Mouse (Mus musculus) intestine, embryonic 16.5 days (tissue): ENCODE measurements around the gene Pum1. TPM values are rescaled to one million over a fixed set of nuclear protein-coding genes. Genes with fewer than 3 reads are reported as not detected.
"Not testable (repeated sequence)": the region's sequence is repeated elsewhere in the genome, so short reads cannot be mapped to it uniquely, and the experiment has no call there.

Source experiments
- ATAC-seq: fragments of 200-750 bp; cut with Nextera tagmentation; 2 replicates; pipeline ENCODE4 v1.8.0; 2017; ENCODE audit warnings: moderate TSS enrichment, moderate library complexity
- H3K27ac ChIP-seq: fragments of 300-500 bp; sonication (generic); 2 replicates; pipeline ENCODE4 v1.5.1; 2014; ENCODE audit warnings: mild to moderate bottlenecking, low read length
- H3K27me3 ChIP-seq: fragments of 300-500 bp; sonication (generic); replicated peaks from 2 replicates; pipeline ENCODE4 v1.6.1; 2014; ENCODE audit warnings: low read length, control low read depth, mixed read lengths; ENCODE audit not compliant: control insufficient read depth, insufficient read depth
- H3K36me3 ChIP-seq: fragments of 300-500 bp; sonication (generic); 2 replicates; pipeline ENCODE4 v1.6.1; 2014; ENCODE audit warnings: low read length, control low read depth; ENCODE audit not compliant: control insufficient read depth, insufficient read depth
- H3K4me1 ChIP-seq: fragments of 300-500 bp; sonication (generic); 2 replicates; pipeline ENCODE4 v1.6.1; 2014; ENCODE audit warnings: low read length, control low read depth, mixed read lengths; ENCODE audit not compliant: control insufficient read depth, insufficient read depth
- H3K4me2 ChIP-seq: fragments of 300-500 bp; sonication (generic); 2 replicates; pipeline ENCODE4 v1.6.1; 2014; ENCODE audit warnings: low read depth, low read length, control low read depth
- H3K4me3 ChIP-seq: fragments of 300-500 bp; sonication (generic); 2 replicates; pipeline ENCODE4 v1.5.1; 2014; ENCODE audit warnings: mild to moderate bottlenecking, low read length
- H3K9ac ChIP-seq: fragments of 300-500 bp; sonication (generic); 2 replicates; pipeline ENCODE4 v1.6.1; 2014; ENCODE audit warnings: low read depth, low read length
- H3K9me3 ChIP-seq: fragments of 300-500 bp; sonication (generic); 2 replicates; pipeline ENCODE4 v1.6.1; 2016; ENCODE audit warnings: low read length, control low read depth; ENCODE audit not compliant: control insufficient read depth
- WGBS: fragments of 180-500 bp; shearing (Covaris S2); extraction: QIAGEN DNeasy Blood & Tissue Kit; methylation state at CpG from one replicate; pipeline ENCODE4 v1.1.7; 2014; 5-methylcytosine and 5-hydroxymethylcytosine counted together
- polyA plus RNA-seq: library from polyadenylated mRNA; unstranded; fragments of >200 nt; fragmentation: Nextera tagmentation; extraction: Ambion mirVana; gene quantifications from 2 replicates; pipeline ENCODE4 v1.2.1, GENCODE M21; 2015

Gene Pum1
- polyA plus RNA-seq: 57.8 and 60.8 TPM in 2 replicates

DNA sequence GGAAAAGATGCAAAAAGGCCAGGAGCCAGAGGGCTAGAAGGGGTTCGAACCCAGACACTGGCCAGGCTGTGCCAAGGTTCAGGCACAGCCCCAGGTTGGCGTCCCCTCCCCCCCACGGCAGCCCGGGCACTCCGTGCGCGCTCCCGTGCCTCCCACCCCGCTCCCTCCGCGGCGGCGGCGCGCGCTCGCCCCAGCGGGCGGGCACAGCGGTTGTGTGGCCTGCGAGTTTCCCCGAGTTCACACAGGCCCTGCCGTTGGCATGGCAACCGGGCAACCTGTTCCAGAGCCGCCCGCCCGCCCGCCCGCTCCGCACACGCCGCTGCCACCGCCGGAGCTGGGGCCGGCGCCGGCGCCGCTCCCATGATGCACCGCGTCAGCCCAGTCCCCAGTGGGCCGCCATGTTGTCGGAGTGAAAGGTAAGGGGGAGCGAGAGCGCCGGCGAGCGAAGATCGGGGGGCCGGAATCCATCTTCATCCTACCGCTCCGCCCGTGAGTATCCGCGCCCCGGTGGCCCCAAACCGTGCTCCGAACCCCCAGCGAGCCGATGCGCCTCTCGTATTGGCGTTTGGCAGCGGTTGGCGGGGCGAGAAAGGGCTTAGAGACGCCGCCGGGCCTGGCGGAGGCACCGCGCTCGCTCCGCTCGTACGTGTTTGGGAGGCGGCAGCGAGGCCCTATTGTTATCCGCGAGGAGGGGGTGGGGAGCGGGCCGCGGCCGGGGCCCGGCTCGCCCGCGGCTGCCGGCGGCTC lies at the start of gene Pum1:
Gene Pum1 (plus strand): TSS at position 343 of the 747 bp plus-strand sequence.
- Histone ChIP-seq H3K27ac (peak within 1 kb of the TSS; percentile 96), H3K27me3 (no peaks in the 10 kb centered on the region), H3K9me3 (no peaks in the 10 kb centered on the region), H3K9ac (peak within 1 kb of the TSS; percentile 98), H3K36me3 (no peaks in the 10 kb centered on the region), H3K4me1 (peaks cover 23% of the 10 kb centered on the region), H3K4me2 (peak within 1 kb of the TSS; percentile 65), H3K4me3 (peak within 1 kb of the TSS; percentile 89)
- under 1% methylated on average over 90 of the region's 90 CpGs for whole genome bisulfite sequencing
- ATAC-seq: peak; percentile 94

DNA sequence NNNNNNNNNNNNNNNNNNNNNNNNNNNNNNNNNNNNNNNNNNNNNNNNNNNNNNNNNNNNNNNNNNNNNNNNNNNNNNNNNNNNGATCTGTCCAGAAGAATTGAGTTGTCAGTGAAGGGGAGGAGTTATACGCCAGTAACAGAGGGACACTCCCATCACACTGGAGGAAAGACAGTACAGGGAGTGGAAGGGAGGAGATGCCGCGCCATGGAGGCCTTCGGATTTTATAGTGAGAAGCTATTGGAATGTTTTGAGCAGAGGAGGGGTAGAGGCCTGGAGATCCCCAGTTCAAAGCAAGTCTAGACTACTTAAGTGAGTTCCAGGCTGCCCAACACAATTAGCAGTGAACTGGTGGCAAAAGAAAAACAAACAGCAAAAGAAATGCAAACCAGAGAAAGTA lies 33.7 kb upstream of the Pum1 start:
- peak; percentile 86 for ATAC-seq
- Histone ChIP-seq H3K4me2 (peak overlapping the region; percentile 48), H3K9me3 (no peaks in the 10 kb centered on the region), H3K27ac (peak overlapping the region; percentile 82), H3K27me3 (no peaks in the 10 kb centered on the region), H3K36me3 (no peaks in the 10 kb centered on the region), H3K4me3 (peak overlapping the region; percentile 31), H3K9ac (peak overlapping the region; percentile 52; the same call in 1 of the 2 replicates), H3K4me1 (no peaks in the 10 kb centered on the region)
- WGBS: 6% methylated on average over 4 of the region's 4 CpGs

DNA sequence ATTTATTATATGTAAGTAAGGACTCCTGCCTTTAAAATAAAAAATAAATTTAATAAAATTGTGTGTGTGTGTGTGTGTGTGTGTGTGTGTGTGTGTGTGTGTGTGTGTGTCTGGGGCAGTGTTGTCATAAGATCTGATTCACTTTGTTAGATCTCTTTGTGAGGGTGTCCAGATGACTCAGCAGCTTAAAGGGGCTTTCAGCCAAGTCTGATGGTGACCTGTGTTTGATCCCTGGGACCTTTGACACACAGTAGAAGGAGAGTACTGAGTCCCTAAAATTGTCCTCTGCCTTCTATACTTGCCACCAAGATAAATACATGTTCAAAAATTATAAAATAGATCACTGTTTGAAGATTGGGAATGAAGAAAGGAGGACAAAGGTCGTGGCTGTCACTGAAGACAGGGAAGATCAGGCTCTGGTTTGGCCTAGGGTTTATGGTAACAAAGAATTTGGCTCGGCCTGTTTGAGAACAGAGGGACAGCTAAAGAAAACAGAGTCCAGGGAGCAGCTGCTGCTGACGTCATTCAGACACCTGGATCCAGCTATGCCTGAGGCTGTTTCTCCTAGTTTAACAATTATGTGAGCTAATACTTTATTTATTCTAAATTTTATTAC lies 32.8 kb upstream of the Pum1 start:
- H3K4me2 ChIP-seq: no peak overlapping the region
- H3K36me3 ChIP-seq: no peaks in the 10 kb centered on the region
- peak; percentile 11; the same call in 1 of the 2 replicates for ATAC-seq
- no peaks in the 10 kb centered on the region for H3K27me3 ChIP-seq
- no peaks in the 10 kb centered on the region for H3K9me3 ChIP-seq
- no peak overlapping the region for H3K4me3 ChIP-seq
- H3K9ac ChIP-seq: no peak overlapping the region
- no peaks in the 10 kb centered on the region for H3K4me1 ChIP-seq
- 58% methylated on average over 3 of the region's 3 CpGs for WGBS
- H3K27ac ChIP-seq: no peak overlapping the region

DNA sequence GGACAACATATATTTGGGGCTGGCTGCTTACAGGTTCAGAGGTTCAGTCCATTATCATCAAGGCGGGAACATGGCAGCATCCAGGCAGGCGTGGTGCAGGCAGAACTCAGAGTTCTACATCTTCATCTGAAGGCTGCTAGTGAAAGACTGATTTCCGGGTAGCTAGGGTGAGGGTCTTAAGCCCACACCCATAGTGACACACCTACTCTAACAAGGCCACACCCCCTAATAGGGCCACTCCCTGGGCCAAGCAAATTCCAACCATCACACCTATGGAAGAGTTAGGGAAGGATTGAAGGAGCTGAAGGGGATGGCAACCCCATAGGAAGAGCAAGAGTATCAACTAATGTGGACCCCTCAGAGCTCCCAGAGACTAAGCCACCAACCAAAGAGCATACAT lies 28.0 kb upstream of the Pum1 start:
- not testable (repeated sequence) for H3K4me3 ChIP-seq, H3K4me1 ChIP-seq, H3K9ac ChIP-seq, H3K27me3 ChIP-seq, H3K4me2 ChIP-seq, ATAC-seq, H3K9me3 ChIP-seq, H3K27ac ChIP-seq, H3K36me3 ChIP-seq
- whole genome bisulfite sequencing: 81% methylated on average over 3 of the region's 3 CpGs

DNA sequence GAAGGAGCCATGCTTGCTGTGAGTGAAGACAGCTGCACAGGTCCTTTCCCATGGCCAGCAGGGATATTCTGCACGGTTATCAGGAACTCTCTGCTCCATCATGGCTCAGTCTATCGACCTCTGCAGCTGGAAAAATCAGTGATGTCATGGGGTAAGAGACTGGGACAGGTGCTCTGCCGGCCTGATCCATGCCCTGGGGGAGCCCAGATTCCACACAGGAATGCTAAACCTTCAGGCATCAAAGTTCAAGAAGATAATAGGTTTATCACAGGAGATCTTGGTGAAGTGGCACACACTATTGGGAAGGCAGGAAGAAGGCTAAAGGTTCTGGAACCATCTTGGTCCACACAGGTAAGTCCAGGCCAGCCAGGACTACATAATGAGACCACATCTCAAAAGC lies 26.4 kb upstream of the Pum1 start:
- peaks cover 8% of the 10 kb centered on the region; the same call in 1 of the 2 replicates for H3K4me1 ChIP-seq
- H3K9ac ChIP-seq: no peak overlapping the region
- no peak overlapping the region for H3K4me3 ChIP-seq
- H3K9me3 ChIP-seq: no peaks in the 10 kb centered on the region
- no peak overlapping the region for H3K27ac ChIP-seq
- ATAC-seq: no peak
- H3K27me3 ChIP-seq: no peaks in the 10 kb centered on the region
- no peaks in the 10 kb centered on the region for H3K36me3 ChIP-seq
- 63% methylated on average over 3 of the region's 3 CpGs for WGBS
- no peak overlapping the region for H3K4me2 ChIP-seq

DNA sequence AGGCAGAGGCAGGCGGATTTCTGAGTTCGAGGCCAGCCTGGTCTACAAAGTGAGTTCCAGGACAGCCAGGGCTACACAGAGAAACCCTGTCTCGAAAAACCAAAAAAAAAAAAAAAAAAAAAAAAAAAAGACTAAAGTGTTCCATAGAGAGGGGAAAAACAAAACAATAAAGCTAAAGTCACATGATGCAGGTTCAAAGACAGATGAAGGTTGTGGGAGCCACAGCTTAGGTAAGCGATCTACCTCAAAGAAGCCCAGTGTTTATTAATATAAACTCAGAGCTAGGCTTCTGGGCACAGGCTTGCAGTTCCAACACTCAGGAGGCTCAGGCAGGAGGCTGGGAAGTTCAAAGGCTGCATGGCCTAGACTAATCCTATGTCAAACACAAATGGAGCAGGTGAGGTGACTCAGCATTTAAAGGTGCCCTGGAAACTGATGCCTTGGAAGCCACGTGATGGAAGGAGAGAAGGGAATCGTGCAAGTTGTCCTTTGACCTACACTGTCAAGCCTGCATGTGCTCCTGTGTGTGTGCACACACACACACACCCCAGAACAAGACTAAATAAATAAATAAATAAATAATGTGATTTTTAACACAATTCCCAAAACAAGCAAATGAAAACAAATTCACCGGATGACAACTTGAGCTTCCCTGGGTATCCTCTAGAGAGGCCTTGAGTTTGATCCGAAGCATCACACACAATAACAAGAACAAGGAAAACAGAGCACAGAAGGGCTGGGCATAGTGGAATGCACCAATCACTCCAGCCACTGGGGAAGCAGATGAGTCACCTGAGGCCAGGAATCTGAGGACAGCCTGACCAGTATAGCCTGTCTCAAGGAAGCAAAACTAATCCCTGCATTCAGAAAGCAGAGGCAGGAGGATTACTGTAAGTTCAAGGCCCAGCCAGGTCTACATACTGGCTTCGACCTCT lies 25.4 kb upstream of the Pum1 start:
- H3K27me3 ChIP-seq: no peaks in the 10 kb centered on the region
- no peaks in the 10 kb centered on the region for H3K9me3 ChIP-seq
- no peak overlapping the region for H3K4me3 ChIP-seq
- peak overlapping the region; percentile 61 for H3K27ac ChIP-seq
- no peaks in the 10 kb centered on the region for H3K36me3 ChIP-seq
- WGBS: 72% methylated on average over 8 of the region's 9 CpGs
- H3K4me1 ChIP-seq: peaks cover 8% of the 10 kb centered on the region; the same call in 1 of the 2 replicates
- H3K4me2 ChIP-seq: no peak overlapping the region
- ATAC-seq: peak; percentile 93
- H3K9ac ChIP-seq: no peak overlapping the region

DNA sequence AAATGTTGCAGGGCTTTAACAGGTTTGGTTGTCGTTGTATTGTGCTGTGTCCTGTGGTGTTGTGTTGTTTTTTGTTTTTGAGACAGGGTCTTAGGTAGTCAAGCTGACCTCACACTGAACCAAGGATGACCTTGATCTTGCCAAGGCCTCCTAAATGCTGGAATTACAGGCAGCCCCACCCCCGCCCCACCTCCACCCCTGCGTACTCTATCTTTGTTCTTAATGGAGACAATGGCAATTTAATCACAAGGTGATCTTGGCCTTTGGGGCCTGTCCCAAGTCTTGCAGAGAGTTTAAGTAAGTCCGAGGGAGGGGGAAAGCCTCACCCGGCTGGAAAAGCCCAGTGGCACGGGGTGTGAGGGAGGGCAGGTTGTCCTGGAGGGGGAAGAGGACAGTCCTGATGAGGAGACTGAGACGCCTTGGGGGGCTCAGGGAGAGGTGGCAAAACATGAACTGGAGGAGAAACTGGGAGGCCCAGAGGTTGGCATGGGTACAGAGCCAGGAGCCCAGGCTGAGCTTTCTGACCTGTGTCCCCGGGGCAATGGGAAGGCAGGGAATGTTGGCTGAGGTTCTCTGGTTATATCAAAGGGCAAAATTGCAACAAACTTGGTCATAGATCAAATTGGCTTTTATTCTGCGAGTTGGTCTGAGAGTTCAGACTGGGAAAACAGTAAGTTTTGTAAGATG lies 22.9 kb upstream of the Pum1 start:
- H3K36me3 ChIP-seq: no peaks in the 10 kb centered on the region
- no peak overlapping the region for H3K27ac ChIP-seq
- no peak for ATAC-seq
- no peak overlapping the region for H3K4me3 ChIP-seq
- no peak overlapping the region for H3K4me2 ChIP-seq
- 62% methylated on average over 9 of the region's 9 CpGs for WGBS
- no peaks in the 10 kb centered on the region for H3K9me3 ChIP-seq
- 0 out of 2 replicates have a peak overlapping the region, but pooled peaks have one; percentile 21 for H3K9ac ChIP-seq
- H3K27me3 ChIP-seq: no peaks in the 10 kb centered on the region
- peaks cover 8% of the 10 kb centered on the region; the same call in 1 of the 2 replicates for H3K4me1 ChIP-seq

DNA sequence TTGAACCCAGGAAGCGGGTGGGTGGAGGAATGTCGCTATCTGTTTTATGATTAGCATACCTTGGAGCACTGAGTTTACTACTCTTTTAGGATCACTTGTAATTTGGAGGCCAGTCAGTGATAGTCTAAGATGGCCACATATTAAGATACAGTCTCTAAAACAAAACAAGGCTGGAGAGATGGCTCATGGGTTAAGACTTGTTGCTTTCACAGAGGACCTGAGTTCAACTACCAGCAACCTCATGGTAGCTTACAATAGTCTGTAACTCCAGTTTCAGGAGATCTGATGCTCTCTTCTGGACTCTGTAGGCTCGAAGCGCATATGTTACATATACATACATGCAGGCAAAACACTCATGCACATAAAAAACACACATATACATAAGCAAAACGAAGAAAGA lies 20.7 kb upstream of the Pum1 start:
- no peak overlapping the region for H3K4me3 ChIP-seq
- H3K4me1 ChIP-seq: peaks cover 8% of the 10 kb centered on the region; the same call in 1 of the 2 replicates
- H3K36me3 ChIP-seq: no peaks in the 10 kb centered on the region
- no peak overlapping the region for H3K9ac ChIP-seq
- no peaks in the 10 kb centered on the region for H3K27me3 ChIP-seq
- H3K9me3 ChIP-seq: no peaks in the 10 kb centered on the region
- H3K4me2 ChIP-seq: no peak overlapping the region
- ATAC-seq: no peak
- no peak overlapping the region for H3K27ac ChIP-seq
- 78% methylated on average over 5 of the region's 5 CpGs for WGBS
